Mouse (Mus musculus) heart, adult 18-20 months (tissue): ENCODE measurements around the gene Tenm4. TPM values are rescaled to one million over a fixed set of nuclear protein-coding genes. Genes with fewer than 3 reads are reported as not detected.

Experiments used
- DNase-seq, 2 experiments: peaks; one replicate each; pipeline ENCODE4 v3.0.0; 2021 to 2022; ENCODE audit warnings: mixed read lengths in 1 of 2
- total RNA-seq, 2 experiments: library from RNA; stranded (reverse); gene quantifications; 2 replicates each; pipeline ENCODE4 v1.2.3; 2021

The Tenm4 gene
- total RNA-seq, 2 experiments from 2014 or later, result 1.2 to 2.2 TPM

- no peak for DNase-seq
Measured at GRCm38 (mm10) chr7:96203812-96204560, 32.9 kb downstream of the Tenm4 start.

- no peak for DNase-seq
Measured at GRCm38 (mm10) chr7:96204809-96205350, 33.8 kb downstream of the Tenm4 start.

GRCm38 (mm10) chr7:96207071-96207470 is 36.0 kb downstream of the Tenm4 start:
- no peak for DNase-seq

- DNase-seq, result peak in 1 of 2 experiments; percentile 4
Measured at GRCm38 (mm10) chr7:96209783-96210524, 38.9 kb downstream of the Tenm4 start.

- peak in 1 of 2 experiments; percentile 35 for DNase-seq
Measured at GRCm38 (mm10) chr7:96210525-96211369, 39.7 kb downstream of the Tenm4 start.

- DNase-seq, result peak in 1 of 2 experiments; percentile 20
Measured at GRCm38 (mm10) chr7:96211618-96212021, 40.6 kb downstream of the Tenm4 start.

- no peak for DNase-seq
Measured at GRCm38 (mm10) chr7:96212224-96212591, 41.2 kb downstream of the Tenm4 start.

GRCm38 (mm10) chr7:96212592-96213541 is 41.8 kb downstream of the Tenm4 start:
- peak; percentile 22 to 38 for DNase-seq

- no peak for DNase-seq
Measured at GRCm38 (mm10) chr7:96213741-96214140, 42.7 kb downstream of the Tenm4 start.

GRCm38 (mm10) chr7:96214876-96215275 is 43.8 kb downstream of the Tenm4 start:
- no peak for DNase-seq

GRCm38 (mm10) chr7:96215894-96216509 is 45.0 kb downstream of the Tenm4 start:
- DNase-seq, result no peak

GRCm38 (mm10) chr7:96219386-96219785 is 48.3 kb downstream of the Tenm4 start:
- DNase-seq, result no peak

- DNase-seq, result no peak
Measured at GRCm38 (mm10) chr7:96220647-96221046, 49.6 kb downstream of the Tenm4 start.

GRCm38 (mm10) chr7:96222569-96222968 is 51.5 kb downstream of the Tenm4 start:
- no peak for DNase-seq

- DNase-seq, result no peak
Measured at GRCm38 (mm10) chr7:96228562-96229268, 57.7 kb downstream of the Tenm4 start.

GRCm38 (mm10) chr7:96230006-96230719 is 59.1 kb downstream of the Tenm4 start:
- DNase-seq, result no peak

GRCm38 (mm10) chr7:96230720-96231241 is 59.7 kb downstream of the Tenm4 start:
- DNase-seq, result no peak

- no peak for DNase-seq
Measured at GRCm38 (mm10) chr7:96235847-96236246, 64.8 kb downstream of the Tenm4 start.

GRCm38 (mm10) chr7:96240661-96241060 is 69.6 kb downstream of the Tenm4 start:
- DNase-seq, result peak; percentile 13 to 25
